Mouse (Mus musculus): ENCODE measurements around the gene Eci3.
A peak's percentile ranks its signal among the peaks of the same experiment; 100 is the strongest.
"Not testable (repeated sequence)": the region's sequence is repeated elsewhere in the genome, so short reads cannot be mapped to it uniquely, and the experiment has no call there.

Gene Eci3

GRCm38 (mm10) chr13:34963511-34964397 lies at the start of gene Eci3:
Gene Eci3 (minus strand): TSS chr13:34963810.
- DNase-seq (ENCODE audit: inconsistent age in 2 of 2, low spot score in 1 of 2): peak; percentile 47 to 73

- peak in 1 of 2 experiments; percentile 54 for DNase-seq (ENCODE audit: inconsistent age in 2 of 2, low spot score in 1 of 2)
Measured at GRCm38 (mm10) chr13:34995925-34996324, 32.3 kb upstream of the Eci3 start.

- peak; percentile 97 to 99 for DNase-seq (ENCODE audit: inconsistent age in 2 of 2, low spot score in 1 of 2)
Measured at GRCm38 (mm10) chr13:34993983-34994811, 30.6 kb upstream of the Eci3 start.

GRCm38 (mm10) chr13:34993595-34993982 lies 30.0 kb upstream of the Eci3 start:
- DNase-seq (ENCODE audit: inconsistent age in 2 of 2, low spot score in 1 of 2): no peak

GRCm38 (mm10) chr13:34993085-34993484 lies 29.5 kb upstream of the Eci3 start:
- DNase-seq (ENCODE audit: inconsistent age in 2 of 2, low spot score in 1 of 2): peak in 1 of 2 experiments; percentile 23

- no peak for DNase-seq (ENCODE audit: inconsistent age in 2 of 2, low spot score in 1 of 2)
Measured at GRCm38 (mm10) chr13:34991581-34992273, 28.1 kb upstream of the Eci3 start.

- not testable (repeated sequence) for DNase-seq (ENCODE audit: inconsistent age in 2 of 2, low spot score in 1 of 2)
Measured at GRCm38 (mm10) chr13:34983479-34983878, 19.9 kb upstream of the Eci3 start.

GRCm38 (mm10) chr13:34978635-34979034 lies 15.0 kb upstream of the Eci3 start:
- DNase-seq (ENCODE audit: inconsistent age in 2 of 2, low spot score in 1 of 2): not testable (repeated sequence)

- no peak for DNase-seq (ENCODE audit: inconsistent age in 2 of 2, low spot score in 1 of 2)
Measured at GRCm38 (mm10) chr13:34977410-34977809, 13.8 kb upstream of the Eci3 start.

- DNase-seq (ENCODE audit: inconsistent age in 2 of 2, low spot score in 1 of 2): peak in 1 of 2 experiments; percentile 68
Measured at GRCm38 (mm10) chr13:34976116-34976515, 12.5 kb upstream of the Eci3 start.

- DNase-seq (ENCODE audit: inconsistent age in 2 of 2, low spot score in 1 of 2): no peak
Measured at GRCm38 (mm10) chr13:34973770-34974169, 10.2 kb upstream of the Eci3 start.

GRCm38 (mm10) chr13:34973149-34973548 lies 9.5 kb upstream of the Eci3 start:
- peak in 1 of 2 experiments; percentile 70 for DNase-seq (ENCODE audit: inconsistent age in 2 of 2, low spot score in 1 of 2)

- not testable (repeated sequence) for DNase-seq (ENCODE audit: inconsistent age in 2 of 2, low spot score in 1 of 2)
Measured at GRCm38 (mm10) chr13:34972456-34972855, 8.8 kb upstream of the Eci3 start.

GRCm38 (mm10) chr13:34965647-34966046 lies 2.0 kb upstream of the Eci3 start:
- not testable (repeated sequence) for DNase-seq (ENCODE audit: inconsistent age in 2 of 2, low spot score in 1 of 2)

- DNase-seq (ENCODE audit: inconsistent age in 2 of 2, low spot score in 1 of 2): no peak
Measured at GRCm38 (mm10) chr13:34964866-34965265, 1.3 kb upstream of the Eci3 start.

GRCm38 (mm10) chr13:34964419-34964818 lies 809 bp upstream of the Eci3 start:
- peak in 1 of 2 experiments; percentile 50 for DNase-seq (ENCODE audit: inconsistent age in 2 of 2, low spot score in 1 of 2)

- DNase-seq (ENCODE audit: inconsistent age in 2 of 2, low spot score in 1 of 2): no peak
Measured at GRCm38 (mm10) chr13:34960996-34961770, 2.4 kb downstream of the Eci3 start.

- not testable (repeated sequence) for DNase-seq (ENCODE audit: inconsistent age in 2 of 2, low spot score in 1 of 2)
Measured at GRCm38 (mm10) chr13:34958158-34958557, 5.5 kb downstream of the Eci3 start.

GRCm38 (mm10) chr13:34956901-34957300 lies 6.7 kb downstream of the Eci3 start:
- DNase-seq (ENCODE audit: inconsistent age in 2 of 2, low spot score in 1 of 2): no peak

- DNase-seq (ENCODE audit: inconsistent age in 2 of 2, low spot score in 1 of 2): not testable (repeated sequence)
Measured at GRCm38 (mm10) chr13:34951437-34951836, 12.2 kb downstream of the Eci3 start.

All from adrenal gland, adult (tissue).